Mouse (Mus musculus) midbrain, embryonic 11.5 days (tissue): ENCODE measurements around the gene Cd101. TPM values are rescaled to one million over a fixed set of nuclear protein-coding genes. Genes with fewer than 3 reads are reported as not detected.

Experiments used
- ATAC-seq: fragments of 200-750 bp; cut with Nextera tagmentation; 2 replicates; pipeline ENCODE4 v1.8.0; 2017; ENCODE audit warnings: moderate TSS enrichment, moderate library complexity; ENCODE audit not compliant: low FRiP score
- DNase-seq: peaks from one replicate; pipeline ENCODE4 v3.0.0; 2015; ENCODE audit warnings: low spot score; ENCODE audit errors: missing footprints
- H3K27ac ChIP-seq: fragments of 300-500 bp; sonication (generic); 2 replicates; pipeline ENCODE4 v1.5.1; 2014; ENCODE audit warnings: low read depth, low read length
- H3K27me3 ChIP-seq: fragments of 300-500 bp; sonication (generic); 2 replicates; pipeline ENCODE4 v1.6.1; 2014; ENCODE audit warnings: mild to moderate bottlenecking, low read length, moderate library complexity, mixed read lengths; ENCODE audit not compliant: control insufficient read depth, insufficient read depth
- H3K36me3 ChIP-seq: fragments of 300-500 bp; sonication (generic); 2 replicates; pipeline ENCODE4 v1.6.1; 2014; ENCODE audit warnings: mild to moderate bottlenecking, low read length, moderate library complexity, mixed read lengths; ENCODE audit not compliant: control insufficient read depth, insufficient read depth
- H3K4me1 ChIP-seq: fragments of 300-500 bp; sonication (generic); 2 replicates; pipeline ENCODE4 v1.6.1; 2014; ENCODE audit warnings: low read length; ENCODE audit not compliant: control insufficient read depth, insufficient read depth
- H3K4me2 ChIP-seq: fragments of 300-500 bp; sonication (generic); 2 replicates; pipeline ENCODE4 v1.6.1; 2014; ENCODE audit warnings: mild to moderate bottlenecking, moderate library complexity
- H3K4me3 ChIP-seq: fragments of 300-500 bp; sonication (generic); 2 replicates; pipeline ENCODE4 v1.5.1; 2014; ENCODE audit warnings: low read depth, low read length
- H3K9ac ChIP-seq: fragments of 300-500 bp; sonication (generic); 2 replicates; pipeline ENCODE4 v1.6.1; 2014; ENCODE audit warnings: low read length
- H3K9me3 ChIP-seq: fragments of 300-500 bp; sonication (generic); 2 replicates; pipeline ENCODE4 v1.6.1; 2016; ENCODE audit warnings: low read length; ENCODE audit not compliant: control insufficient read depth
- WGBS: fragments of 180-500 bp; shearing (Covaris S2); extraction: QIAGEN DNeasy Blood & Tissue Kit; methylation state at CpG from one replicate; pipeline ENCODE4 v1.1.7; 2014; 5-methylcytosine and 5-hydroxymethylcytosine counted together
- polyA plus RNA-seq: library from polyadenylated mRNA; unstranded; fragments of >200 nt; fragmentation: Nextera tagmentation; extraction: Ambion mirVana; gene quantifications from 2 replicates; pipeline ENCODE4 v1.2.1, GENCODE M21; 2014

Gene Cd101
- polyA plus RNA-seq, 1 experiment from 2014 or later, result not detected

DNA sequence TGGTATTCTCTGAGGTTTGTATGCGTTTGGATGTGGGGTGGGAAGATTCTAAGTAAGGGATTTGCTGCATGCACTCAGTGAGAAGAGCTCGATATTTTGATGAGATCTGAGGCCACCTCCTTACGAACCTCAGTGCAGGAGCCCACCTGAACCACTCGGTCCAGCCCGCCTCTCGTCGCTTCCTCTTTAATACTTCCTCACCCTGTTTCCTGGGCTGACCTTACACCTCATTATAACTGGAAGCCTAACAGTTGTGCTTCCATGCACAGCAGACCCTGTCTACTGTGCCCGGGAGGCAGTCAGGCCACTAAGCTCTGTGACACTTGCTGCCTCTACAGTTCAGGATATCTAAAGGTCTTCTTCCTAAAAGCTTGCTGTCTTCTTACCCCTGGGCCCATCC is 50.1 kb downstream of the Cd101 start:
- DNase-seq (no peak), ATAC-seq (no peak)
- Histone ChIP-seq H3K36me3 (no peaks in the 10 kb centered on the region), H3K9ac (no peak overlapping the region), H3K9me3 (no peaks in the 10 kb centered on the region), H3K4me3 (no peak overlapping the region), H3K4me2 (no peak overlapping the region), H3K4me1 (no peaks in the 10 kb centered on the region), H3K27me3 (no peaks in the 10 kb centered on the region), H3K27ac (no peak overlapping the region)
- 80% methylated on average over 8 of the region's 8 CpGs for WGBS

DNA sequence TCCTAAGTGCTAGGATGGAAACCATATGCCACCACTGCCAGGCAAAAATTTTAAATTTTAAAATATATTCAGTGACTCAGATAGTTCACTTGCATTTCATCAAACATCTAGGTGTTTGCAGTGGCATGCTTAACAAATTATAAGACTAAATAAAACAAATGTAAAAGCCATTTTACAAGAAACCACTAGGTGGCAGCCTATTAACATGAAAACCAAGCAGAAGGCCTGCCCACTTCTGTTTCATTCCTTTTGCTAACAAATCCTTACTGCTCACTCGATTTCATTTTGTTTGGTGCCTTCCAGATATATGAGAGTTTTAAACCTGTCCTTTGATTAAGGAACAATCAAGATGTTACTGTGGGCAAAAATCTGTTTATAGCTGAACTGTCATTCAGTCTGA is 55.5 kb downstream of the Cd101 start:
- no peak overlapping the region for H3K4me2 ChIP-seq
- peak; percentile 88 for DNase-seq
- no peak overlapping the region for H3K4me3 ChIP-seq
- H3K27me3 ChIP-seq, result no peaks in the 10 kb centered on the region
- WGBS, result 12% methylated on average over 1 of the region's 1 CpGs
- peaks cover 3% of the 10 kb centered on the region; the same call in 1 of the 2 replicates for H3K4me1 ChIP-seq
- no peak overlapping the region for H3K9ac ChIP-seq
- no peaks in the 10 kb centered on the region for H3K9me3 ChIP-seq
- no peak for ATAC-seq
- no peak overlapping the region for H3K27ac ChIP-seq
- no peaks in the 10 kb centered on the region for H3K36me3 ChIP-seq

- H3K27me3 ChIP-seq, result no peaks in the 10 kb centered on the region
- DNase-seq (peak; percentile 99), ATAC-seq (peak; percentile 99)
- no peaks in the 10 kb centered on the region for H3K36me3 ChIP-seq
- under 1% methylated on average over 40 of the region's 40 CpGs for WGBS
- H3K9ac ChIP-seq, result peak within 1 kb of the TSS; percentile 77
- H3K9me3 ChIP-seq, result no peaks in the 10 kb centered on the region
- H3K4me1 ChIP-seq, result peaks cover 6% of the 10 kb centered on the region; the same call in 1 of the 2 replicates
- H3K4me2 ChIP-seq, result peak within 1 kb of the TSS; percentile 58
- H3K27ac ChIP-seq, result no peak within 1 kb of the TSS
- H3K4me3 ChIP-seq, result peak within 1 kb of the TSS; percentile 74
Measured at GRCm38 (mm10) chr3:100969176-100969917, 60.0 kb downstream of the Cd101 start, which contains the start of gene Ttf2. Gene Ttf2, minus strand, starts transcription at chr3:100969663.

DNA sequence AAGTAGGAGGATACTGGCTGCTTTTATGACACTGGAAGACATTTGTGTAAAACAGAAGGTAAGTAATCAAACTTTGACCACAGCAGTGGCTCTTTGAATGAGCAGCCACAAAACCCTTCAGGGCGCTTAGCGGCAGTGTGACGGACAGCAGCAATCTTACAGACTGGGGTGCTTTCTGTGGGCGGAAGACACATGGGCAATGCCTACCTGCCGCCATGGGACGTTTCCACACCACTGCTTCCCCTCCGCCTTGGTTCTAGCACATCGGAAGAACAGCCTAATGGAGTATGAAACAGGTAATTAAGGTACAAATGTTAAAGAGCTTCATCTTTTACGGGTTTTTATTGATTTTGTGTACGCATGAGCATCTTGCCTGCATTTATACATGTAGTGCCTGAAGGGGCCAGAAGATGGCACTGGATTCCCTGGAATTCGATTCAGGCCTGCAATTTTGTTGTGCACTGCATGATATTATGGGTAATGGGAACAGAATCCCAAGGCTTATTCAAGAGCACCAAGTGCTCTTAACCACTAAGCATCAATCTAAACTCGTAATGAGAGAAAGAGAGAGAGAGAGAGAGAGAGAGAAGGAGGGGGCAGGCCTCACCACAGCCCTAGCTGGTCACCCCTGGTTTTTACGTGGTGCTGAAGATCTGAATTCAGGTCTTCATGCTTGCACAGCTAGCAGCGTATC is 65.4 kb downstream of the Cd101 start:
- peaks cover 3% of the 10 kb centered on the region; the same call in 1 of the 2 replicates for H3K4me1 ChIP-seq
- DNase-seq (no peak), ATAC-seq (no peak)
- H3K36me3 ChIP-seq, result peaks cover 19% of the 10 kb centered on the region
- no peaks in the 10 kb centered on the region for H3K27me3 ChIP-seq
- WGBS, result 87% methylated on average over 14 of the region's 14 CpGs
- no peak overlapping the region for H3K27ac ChIP-seq
- no peak overlapping the region for H3K4me3 ChIP-seq
- no peaks in the 10 kb centered on the region for H3K9me3 ChIP-seq
- no peak overlapping the region for H3K9ac ChIP-seq
- no peak overlapping the region for H3K4me2 ChIP-seq

GRCm38 (mm10) chr3:100961501-100961900 is 67.9 kb downstream of the Cd101 start:
- DNase-seq, result no peak
- WGBS, result 94% methylated on average over 7 of the region's 7 CpGs
- Histone ChIP-seq H3K9ac (no peak overlapping the region), H3K4me1 (no peaks in the 10 kb centered on the region), H3K27me3 (no peaks in the 10 kb centered on the region), H3K36me3 (peaks cover 19% of the 10 kb centered on the region), H3K4me3 (no peak overlapping the region), H3K9me3 (no peaks in the 10 kb centered on the region), H3K27ac (no peak overlapping the region), H3K4me2 (no peak overlapping the region)
- no peak for ATAC-seq

DNA sequence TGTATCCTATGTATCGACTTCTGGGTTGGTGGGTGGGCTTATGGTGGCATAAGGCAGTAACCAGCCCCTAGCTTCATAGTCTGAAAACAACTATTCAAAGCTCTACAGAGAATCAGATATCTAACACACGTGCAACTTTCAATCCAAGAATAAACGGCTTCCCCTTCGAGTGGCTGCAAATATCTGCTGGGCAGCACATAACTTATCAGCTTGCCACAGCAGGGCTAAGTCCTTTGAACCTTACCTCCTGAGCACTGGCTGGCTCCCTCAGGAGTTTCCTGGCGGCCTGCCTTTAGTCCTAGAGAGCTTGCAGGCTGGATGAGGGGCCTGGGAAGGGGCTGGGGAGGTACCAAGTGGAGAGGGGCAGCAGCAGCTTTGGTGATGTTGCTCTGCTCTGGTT is 68.3 kb downstream of the Cd101 start:
- no peak overlapping the region for H3K4me2 ChIP-seq
- no peak overlapping the region for H3K9ac ChIP-seq
- peaks cover 19% of the 10 kb centered on the region for H3K36me3 ChIP-seq
- 87% methylated on average over 5 of the region's 5 CpGs for WGBS
- H3K4me1 ChIP-seq, result no peaks in the 10 kb centered on the region
- no peak for DNase-seq
- ATAC-seq, result no peak
- no peak overlapping the region for H3K4me3 ChIP-seq
- no peaks in the 10 kb centered on the region for H3K9me3 ChIP-seq
- H3K27ac ChIP-seq, result no peak overlapping the region
- H3K27me3 ChIP-seq, result no peaks in the 10 kb centered on the region

GRCm38 (mm10) chr3:100954616-100955015 is 74.7 kb downstream of the Cd101 start:
- H3K27me3 ChIP-seq, result no peaks in the 10 kb centered on the region
- no peak overlapping the region for H3K4me2 ChIP-seq
- H3K9me3 ChIP-seq, result no peaks in the 10 kb centered on the region
- no peak overlapping the region for H3K27ac ChIP-seq
- DNase-seq (no peak), ATAC-seq (no peak)
- H3K36me3 ChIP-seq, result peaks cover 9% of the 10 kb centered on the region; the same call in 1 of the 2 replicates
- no peaks in the 10 kb centered on the region for H3K4me1 ChIP-seq
- H3K9ac ChIP-seq, result no peak overlapping the region
- no peak overlapping the region for H3K4me3 ChIP-seq

- ATAC-seq (no peak), DNase-seq (no peak)
- Histone ChIP-seq H3K4me1 (no peaks in the 10 kb centered on the region), H3K9me3 (no peaks in the 10 kb centered on the region), H3K4me2 (no peak overlapping the region), H3K4me3 (no peak overlapping the region), H3K27me3 (no peaks in the 10 kb centered on the region), H3K36me3 (peaks cover 15% of the 10 kb centered on the region), H3K27ac (no peak overlapping the region), H3K9ac (no peak overlapping the region)
- WGBS, result 97% methylated on average over 4 of the region's 4 CpGs
Measured at GRCm38 (mm10) chr3:100951531-100951930, 77.8 kb downstream of the Cd101 start.

DNA sequence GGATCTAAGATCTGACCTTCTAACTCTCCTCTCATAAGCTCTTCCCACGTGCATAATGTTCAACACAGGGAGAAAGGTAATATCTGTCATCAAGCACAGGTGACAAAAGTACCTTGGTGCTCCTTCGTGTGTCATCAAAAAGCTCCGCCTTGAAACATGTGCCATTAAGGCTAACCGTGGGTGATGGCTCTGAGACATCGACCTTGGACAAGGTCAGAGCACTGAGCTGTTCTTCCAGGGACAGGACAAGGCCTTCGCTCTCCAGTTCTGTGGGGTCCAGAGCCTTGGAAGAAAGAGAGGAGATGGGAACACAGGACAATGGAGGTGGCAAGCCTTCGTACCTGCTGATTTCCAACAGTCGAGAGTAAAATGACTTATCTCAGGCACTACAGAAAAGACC is 82.1 kb downstream of the Cd101 start:
- Histone ChIP-seq H3K4me1 (no peaks in the 10 kb centered on the region), H3K9me3 (no peaks in the 10 kb centered on the region), H3K27ac (no peak overlapping the region), H3K36me3 (peaks cover 16% of the 10 kb centered on the region), H3K4me3 (no peak overlapping the region), H3K27me3 (no peaks in the 10 kb centered on the region), H3K4me2 (no peak overlapping the region), H3K9ac (no peak overlapping the region)
- no peak for DNase-seq
- ATAC-seq, result no peak
- 92% methylated on average over 8 of the region's 8 CpGs for whole genome bisulfite sequencing
